Mouse (Mus musculus): ENCODE data around the gene Prkar2b.
"Not testable (repeated sequence)": the region's sequence is repeated elsewhere in the genome, so short reads cannot be mapped to it uniquely, and the experiment has no call there.

Prkar2b gene

DNA sequence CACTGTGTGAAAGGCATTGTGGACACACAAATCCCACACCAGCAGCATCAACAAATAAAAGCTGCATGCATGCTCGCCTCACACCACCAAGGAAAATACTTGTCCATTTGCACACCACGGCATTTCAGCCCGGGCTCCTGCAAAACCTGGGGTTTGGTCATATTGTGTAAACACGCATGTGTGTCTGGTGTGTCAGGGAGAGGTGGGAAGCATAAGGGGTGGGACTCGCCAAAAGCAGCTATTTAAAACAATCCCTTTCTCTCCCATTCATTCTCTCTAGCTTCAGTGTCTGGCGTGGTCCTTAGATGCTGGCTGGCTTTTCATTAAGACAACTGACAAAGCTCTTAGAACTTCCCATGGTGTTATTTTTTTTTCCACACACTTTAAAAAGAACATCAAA, 1.4 kb downstream of the Prkar2b start:
- no peak for DNase-seq (ENCODE audit: low read depth)

DNA sequence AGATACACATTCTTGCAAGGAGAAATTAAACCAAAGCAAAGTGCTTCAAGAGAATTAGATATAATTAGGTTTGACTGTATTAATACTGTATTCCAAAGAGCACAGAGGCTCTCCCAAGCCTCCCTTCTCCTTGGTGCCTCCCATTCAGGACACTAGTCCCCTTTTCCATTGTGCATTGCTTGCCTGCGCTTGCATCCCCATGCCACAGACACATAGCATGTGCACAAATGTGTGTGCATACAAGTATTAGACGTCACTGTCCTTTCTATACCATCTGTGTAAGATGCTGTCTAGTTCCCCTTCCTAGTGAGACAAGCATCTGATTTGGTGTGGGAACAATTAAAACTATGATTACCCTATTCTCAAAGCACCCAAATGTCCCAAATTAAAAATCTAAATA, 2.0 kb downstream of the Prkar2b start:
- no peak for DNase-seq (ENCODE audit: low read depth)

DNA sequence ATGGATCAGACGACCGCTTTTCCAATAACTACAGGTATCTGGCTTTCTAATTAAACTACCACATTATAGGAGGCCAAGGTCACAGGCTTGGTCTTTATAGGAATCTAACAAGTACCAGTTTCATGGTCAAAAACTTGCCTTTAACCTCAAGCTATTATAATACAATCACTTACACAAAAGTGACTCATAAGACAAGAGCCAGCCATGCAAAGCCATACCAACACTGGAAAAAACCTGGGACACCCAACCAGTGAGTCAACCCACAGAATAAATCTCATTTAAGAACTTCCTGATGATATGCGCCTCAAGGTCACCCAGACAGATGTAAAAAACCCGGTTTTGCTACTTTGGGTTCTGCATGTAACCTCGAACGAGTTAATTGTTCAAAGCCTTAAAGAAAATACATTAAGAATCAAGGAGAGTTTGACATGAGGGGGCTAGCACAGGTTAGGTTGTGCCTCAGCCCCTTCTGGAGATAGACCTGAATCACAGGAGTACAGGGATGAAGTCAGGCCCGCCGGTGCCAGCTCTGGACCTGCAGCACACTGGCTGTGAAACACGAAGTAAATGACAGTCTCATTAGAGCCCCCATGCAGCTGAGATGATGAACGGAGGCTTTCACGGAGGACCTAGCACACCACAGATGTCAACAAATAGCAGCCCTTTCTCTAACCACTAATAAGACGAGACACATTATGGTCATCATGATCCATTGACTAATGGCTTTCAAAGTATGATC, 3.5 kb downstream of the Prkar2b start:
- DNase-seq (ENCODE audit: low read depth): no peak

DNA sequence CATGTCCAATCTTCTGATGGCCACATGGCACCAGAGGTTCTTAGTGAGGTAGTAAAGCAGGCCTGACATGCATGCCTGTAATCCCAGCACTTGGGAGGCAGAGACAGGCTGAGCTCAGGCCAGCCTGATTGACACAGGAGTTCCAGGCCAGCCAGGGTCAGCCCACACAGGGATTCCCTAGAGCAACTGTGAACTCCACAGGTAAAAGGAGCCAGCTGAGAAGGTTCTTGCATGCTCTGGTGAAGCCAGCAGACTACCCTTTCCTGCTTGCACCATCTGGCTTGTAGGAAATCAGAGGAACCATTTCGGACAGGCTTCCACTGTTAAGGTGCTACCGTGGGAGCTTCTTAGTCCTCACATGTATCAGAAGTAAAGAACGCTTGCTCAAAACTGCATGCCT, 5.3 kb downstream of the Prkar2b start:
- no peak for DNase-seq (ENCODE audit: low read depth)

DNA sequence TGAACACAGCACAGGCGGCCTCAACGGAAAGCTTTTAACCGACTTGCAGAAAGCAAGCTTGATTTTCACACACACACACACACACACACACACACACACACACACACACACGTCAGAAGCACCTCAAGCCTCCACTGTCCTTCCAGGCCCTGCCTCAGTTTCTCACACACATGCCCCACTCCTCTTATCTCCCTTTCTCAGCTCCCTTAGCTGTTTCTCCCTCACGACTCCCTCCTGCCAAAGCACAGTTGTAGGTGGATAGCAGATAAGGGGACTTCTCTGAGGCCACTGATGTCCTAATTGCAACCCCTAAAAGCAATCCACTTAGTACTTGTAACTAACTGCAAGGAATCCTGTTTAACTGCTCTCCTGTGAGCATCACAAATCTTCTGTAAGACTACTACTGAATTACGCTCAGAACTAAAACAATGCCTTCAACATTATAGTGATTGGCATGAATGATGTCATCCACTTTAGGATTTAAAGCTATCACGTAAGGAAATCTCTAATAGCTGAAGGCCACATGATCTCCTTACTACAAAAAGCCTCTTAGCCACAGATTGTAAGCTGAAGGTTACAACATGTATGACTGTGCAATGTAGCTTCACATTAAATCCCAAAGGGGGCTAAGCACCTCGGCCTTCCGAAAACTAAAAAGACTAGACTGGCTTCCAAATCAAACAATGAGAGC, 6.5 kb downstream of the Prkar2b start:
- no peak for DNase-seq (ENCODE audit: low read depth)

DNA sequence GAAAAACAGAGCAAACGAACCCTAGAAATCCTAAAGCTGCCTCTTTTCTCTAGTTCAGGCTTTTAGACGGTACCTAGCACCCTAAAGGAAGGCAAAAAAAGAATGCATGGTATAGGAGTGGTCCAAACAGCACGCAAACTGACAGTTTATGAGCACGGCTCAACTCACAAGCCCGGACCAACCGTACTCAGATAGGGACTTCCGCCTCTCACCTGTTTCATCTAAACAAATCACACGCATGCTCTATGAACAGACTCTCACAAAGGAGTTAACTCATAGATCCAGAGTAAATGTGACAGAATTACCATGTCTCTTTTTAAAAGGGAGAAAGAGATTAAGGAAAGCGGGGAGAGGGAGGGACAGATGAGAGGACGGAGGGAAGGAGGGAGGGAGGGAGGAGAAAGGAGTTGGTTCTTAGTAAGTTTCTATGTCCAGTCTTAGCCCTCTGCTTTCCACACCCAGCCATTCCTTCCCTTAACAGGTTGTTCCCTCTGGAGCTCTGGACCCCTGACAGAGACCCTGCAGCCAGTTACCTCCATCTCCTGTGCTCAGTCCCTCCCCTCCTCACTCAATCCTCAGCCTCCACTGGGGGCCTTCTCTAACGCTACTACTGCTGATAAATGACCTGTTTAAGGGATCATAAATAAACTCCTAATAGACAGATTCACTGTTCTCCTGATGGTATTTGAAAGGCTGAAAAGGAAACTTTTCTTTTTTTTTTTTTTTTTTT, 7.3 kb downstream of the Prkar2b start:
- DNase-seq (ENCODE audit: low read depth): no peak

DNA sequence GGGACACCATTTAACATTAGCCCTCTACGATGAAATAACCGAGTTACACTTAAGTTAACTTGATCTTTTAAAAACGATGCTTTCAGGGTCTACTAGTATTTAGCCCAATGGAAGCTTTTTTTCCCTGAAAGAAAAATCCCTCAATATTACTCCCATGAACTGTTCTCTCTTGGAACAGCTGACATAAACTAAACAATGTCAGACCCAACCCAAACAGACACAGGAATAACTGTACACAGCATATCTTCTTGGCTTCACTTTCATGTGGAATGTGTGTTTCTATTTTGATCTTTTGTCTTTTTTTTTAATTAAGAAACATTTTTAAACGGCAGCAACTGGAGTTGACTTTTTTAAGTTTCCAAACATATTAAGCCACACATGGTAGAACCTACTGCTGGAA, 8.2 kb downstream of the Prkar2b start:
- DNase-seq (ENCODE audit: low read depth): no peak

DNA sequence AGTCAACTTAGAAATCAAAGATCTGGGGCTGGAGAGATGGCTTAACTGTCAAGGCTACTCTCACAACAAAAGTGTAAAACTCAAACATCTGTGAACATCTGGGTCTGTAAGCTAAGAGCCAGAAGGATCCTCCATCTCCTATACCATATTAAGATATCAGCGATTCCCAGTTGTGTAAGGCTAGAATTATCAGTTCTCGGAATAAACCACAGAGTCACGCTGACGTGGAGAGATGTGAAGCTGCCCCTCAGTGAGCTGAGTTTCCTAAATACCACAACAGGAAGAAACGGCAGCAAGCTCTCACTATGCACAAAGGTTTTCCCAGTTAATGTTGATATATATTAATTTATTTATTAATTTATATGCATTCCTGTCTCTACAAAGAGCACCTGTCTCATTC, 10.9 kb downstream of the Prkar2b start:
- no peak for DNase-seq (ENCODE audit: low read depth)

DNA sequence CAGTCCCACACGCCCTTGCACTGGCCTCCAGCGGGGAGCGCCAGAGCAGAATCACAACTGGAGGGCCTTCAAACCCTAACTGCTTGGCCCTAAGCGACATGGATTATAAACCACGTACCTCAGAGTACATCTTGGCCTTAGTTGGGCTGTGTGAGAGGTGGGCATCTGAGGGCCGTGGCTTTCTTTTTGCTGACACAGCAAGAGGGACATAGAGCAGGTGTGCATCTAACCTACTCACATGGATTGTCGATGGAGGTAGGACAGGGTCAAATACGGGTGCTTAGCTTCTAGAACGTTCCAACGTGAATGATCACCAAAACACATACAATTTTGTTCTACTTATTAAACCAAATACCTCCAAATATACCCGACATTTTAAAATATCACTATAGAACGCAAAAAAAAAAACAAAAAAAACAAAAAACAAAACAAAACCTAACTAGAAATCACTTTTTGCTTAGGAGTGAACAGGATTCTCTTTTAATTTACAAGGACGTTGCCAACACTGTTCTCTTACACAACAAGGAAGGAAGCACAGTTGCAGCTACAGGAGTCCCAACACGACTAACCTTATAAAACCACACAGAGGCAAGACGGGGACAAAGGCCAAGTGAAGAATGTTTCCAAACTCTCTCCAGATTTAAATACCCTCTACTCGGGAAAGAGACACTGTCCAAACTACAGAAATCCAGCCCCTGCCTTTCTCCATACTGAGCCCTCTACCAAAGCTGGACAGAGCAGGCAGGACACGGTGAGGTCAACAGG, 15.3 kb downstream of the Prkar2b start:
- DNase-seq (ENCODE audit: low read depth): no peak

DNA sequence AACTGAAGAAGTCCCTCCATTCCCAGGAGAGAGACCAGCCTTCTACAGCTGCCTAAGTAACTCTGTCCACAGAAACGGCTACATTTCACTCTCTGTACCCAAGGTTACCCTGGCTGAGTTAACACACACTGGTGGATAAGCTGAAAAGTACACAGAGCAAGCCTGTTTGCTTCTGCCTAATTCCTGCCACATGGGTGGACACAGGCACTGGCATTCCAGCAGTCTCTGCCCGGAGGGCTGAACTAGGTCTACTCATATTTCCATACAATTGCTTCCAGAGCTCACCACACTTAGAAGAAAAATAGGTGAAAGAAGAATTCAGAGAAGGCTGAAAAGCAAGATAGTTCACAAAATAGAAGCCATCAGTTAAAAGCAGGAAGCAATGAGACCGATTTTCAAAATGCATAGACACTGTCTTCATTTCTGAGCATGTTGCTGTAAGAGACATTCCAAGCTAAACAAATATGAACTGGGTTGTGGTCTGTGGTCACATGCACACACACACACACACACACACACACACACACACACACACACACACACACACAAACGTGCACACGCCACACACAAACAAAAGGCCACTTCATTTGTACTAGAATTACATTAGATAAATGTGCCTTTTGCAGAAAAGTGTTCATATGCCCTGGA, 16.5 kb downstream of the Prkar2b start:
- DNase-seq (ENCODE audit: low read depth): peak; percentile 32

DNA sequence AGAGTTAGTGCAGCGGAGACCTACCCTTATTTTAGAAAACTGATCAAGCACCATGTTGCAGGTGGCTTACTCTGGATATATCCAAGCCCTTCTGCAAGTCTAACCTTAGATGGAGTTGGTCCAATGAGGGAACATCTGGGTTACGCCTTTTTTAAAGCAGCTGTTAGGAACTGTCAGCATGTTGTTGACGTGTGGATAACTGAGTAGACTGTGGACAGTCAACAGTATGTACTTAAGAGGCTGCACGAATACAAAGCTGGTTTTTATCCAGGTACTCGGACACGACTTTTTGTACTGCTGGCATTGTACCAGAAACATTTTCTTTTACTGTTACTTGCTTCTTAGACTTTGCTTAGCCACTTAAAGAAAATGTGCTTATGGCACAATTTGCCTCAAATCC, 27.6 kb downstream of the Prkar2b start:
- no peak for DNase-seq (ENCODE audit: low read depth)

DNA sequence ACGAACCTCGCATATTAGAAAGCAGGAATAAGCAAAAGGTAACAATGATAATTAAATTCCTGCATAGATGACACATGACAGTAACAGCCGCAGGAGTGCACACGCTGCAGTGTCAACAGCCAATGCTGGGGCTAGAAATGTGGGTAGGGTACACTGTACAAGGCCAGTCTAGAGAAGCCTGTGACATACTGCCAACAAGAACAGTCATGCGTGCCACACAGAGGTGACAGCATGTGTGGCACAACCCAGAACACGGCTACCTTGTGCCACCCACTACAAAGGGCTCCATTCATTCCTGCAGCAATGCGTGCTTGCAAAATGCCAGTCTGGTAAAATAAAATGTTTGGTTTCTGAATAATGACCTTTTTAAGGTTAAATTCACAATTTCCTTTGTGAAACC, 28.2 kb downstream of the Prkar2b start:
- no peak for DNase-seq (ENCODE audit: low read depth)

DNA sequence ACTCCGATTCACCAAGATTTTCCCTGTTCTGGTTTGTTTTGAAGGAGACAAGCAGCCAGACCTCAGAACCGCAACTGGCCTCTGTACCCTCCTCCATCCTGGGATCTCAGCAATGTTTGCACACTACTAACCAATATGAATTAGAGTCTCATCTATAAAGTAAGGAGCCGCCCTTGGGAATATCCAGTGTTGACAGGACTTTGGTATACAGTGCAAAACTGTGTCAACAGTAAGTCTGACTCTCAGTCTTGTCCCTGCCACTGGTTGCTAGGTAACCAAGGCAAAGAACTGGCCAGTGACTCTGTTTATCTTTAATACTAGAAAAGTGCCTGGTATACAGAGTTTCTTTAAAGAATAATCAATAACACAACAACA, 42.7 kb downstream of the Prkar2b start:
- DNase-seq (ENCODE audit: low read depth): no peak

DNA sequence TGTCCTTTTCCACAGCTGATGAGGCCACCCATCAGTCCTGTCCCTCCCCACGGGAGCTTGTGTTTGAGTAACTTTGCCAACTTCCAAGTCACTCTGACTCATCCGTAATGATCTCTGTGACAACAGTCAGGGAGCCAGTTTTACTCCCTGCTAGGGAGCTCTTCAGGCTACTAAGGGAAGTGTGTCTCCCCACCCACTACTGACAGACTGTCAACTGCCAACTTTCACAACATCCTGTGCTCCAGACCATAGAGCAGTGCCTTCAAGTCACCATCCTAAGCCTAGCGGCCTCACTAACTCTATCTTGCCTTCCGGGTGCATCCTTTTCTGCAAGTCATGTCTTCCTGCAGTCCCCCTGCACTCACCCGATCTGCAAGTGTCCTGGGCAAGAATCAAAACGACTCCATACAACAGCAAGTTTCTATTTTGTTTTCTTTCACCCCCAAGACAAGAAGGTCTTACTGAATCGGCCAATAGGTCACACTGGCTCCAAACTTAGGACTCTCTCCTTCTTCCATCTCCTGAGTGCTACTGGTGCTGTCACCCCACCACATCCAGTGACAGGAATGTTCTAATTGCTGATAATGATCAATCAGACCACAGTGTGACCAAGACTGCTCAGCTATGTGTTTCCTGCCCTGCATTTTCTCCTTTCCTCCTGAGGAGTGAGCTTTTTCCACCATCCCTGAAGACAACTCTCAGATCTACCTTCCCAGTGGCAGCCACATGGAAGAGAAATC, 43.3 kb downstream of the Prkar2b start:
- no peak for DNase-seq (ENCODE audit: low read depth)

DNA sequence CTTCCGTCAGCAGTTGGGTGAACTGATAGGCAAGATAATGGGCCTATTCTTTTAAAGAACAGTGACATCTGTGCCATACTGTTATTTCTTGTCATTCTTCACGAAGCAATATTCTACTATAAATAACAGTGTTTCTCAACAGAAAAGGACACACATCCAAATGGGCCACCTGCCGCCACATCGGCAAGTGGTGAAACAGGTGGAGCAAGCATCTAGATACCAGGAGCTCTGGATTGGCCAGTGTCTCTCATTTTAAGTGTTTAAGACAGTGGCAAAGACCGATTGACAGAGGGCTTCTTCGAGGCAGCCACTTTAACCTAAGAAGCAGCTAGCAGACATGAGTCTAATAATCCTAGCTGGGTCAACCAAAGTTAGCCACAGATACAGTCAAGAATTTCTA, 44.6 kb downstream of the Prkar2b start:
- DNase-seq (ENCODE audit: low read depth): no peak

DNA sequence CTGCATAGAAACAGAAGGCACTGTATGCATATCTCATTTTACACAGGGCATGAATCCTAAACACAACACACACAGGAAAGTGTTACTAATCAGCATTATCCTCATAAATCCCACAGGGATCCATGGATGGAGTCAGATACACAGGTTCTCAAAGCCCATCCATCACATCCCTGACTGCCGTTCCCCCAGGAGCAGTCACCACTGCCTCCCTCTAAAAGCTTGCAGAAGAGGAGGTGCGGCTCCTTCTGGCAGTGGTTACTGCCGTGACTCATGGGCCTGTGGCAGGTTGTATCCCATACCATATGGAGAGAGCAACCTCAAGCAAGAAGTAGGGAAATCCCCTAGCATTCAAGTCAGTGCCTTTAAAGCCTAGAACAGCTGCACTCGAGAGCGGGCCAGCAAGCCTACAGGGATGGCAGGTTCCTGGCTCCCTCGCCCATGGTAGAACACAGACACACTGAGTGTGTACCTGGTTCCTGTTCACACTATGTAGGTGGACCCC, 45.8 kb downstream of the Prkar2b start:
- peak; percentile 50 for DNase-seq (ENCODE audit: low read depth)

DNA sequence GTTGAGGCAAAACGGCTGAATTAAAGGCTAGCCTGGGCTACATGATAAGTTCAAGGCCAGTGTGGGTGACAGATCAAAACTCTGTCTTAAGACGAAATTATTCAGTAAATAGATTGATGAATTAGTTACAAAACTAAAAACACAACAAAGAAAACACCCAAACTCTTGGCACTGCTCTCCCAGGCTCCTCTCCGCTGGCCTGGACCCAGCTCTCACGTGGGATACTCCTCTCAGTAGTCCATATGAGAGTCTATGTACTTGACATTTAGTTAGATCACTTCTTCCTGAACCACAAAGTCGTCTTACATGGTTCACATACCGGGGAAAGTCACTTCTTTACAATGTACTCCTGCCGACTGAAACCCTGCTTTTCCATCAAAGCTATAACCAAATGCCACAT, 46.3 kb downstream of the Prkar2b start:
- no peak for DNase-seq (ENCODE audit: low read depth)

DNA sequence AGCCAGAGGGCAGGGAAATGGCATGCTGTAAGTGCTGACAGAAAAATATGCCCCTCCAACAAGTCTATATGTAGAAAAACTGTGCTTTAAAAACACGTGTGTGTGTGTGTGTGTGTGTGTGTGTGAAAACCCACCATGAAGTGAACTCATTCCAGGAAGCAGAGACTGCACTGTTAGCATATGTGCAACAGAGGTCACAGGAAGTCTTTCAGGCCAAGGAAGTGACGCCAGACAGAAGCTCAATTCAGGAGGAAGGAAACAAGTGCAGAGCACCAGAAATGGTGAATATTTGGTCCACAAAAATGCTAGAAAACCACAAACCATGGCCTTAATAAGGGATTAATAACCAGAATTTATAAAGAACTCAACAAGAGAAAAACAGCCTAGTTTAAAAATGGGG, 48.9 kb downstream of the Prkar2b start:
- no peak for DNase-seq (ENCODE audit: low read depth)

DNA sequence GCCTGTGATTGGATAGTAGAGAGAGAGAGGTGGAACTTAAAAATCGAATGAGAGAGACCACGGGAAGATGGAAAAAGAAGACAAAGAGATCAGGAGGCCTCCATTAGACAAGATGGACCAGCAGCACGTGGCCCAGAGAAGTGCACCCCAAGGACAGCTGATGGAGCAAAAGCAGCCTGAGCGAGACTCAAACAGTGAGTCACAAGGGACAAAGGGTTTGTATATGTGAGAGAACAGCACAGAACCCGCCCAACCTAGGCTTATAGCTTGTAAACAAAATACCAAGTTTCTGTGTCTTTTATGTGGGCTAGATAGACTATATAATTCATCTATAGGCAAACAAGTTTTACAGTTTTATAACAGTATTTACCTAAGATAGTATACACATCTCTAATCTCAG, 50.0 kb downstream of the Prkar2b start:
- DNase-seq (ENCODE audit: low read depth): no peak

DNA sequence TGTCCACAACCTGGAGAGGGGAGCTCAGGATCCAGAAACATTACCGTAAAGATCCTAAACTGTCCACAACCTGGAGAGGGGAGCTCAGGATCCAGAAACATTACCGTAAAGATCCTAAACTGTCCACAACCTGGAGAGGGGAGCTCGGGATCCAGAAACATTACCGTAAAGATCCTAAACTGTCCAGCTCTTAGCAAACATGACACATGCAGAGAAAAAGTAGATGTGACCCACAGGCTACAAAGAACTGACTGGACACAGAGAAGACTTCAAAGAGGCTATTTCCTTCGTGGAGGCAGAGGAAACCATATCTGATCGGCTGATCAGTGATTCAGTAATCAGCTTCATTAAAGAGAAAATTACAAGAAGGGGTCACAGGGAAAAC, 51.1 kb downstream of the Prkar2b start:
- not testable (repeated sequence) for DNase-seq (ENCODE audit: low read depth)

All from fibroblast of lung, adult 2 months (primary cell).